Mouse (Mus musculus) frontal cortex, adult 2 months (tissue): ENCODE measurements at regions not wholly inside any gene's neighbourhood (a gene's known extent, or its start where the extent isn't known, plus 50 kb on each side); places are given as distances from the start of the nearest gene placed in this dataset.

Experiments
- DNase-seq, 2 experiments: peaks; one replicate each; pipeline ENCODE4 v3.0.0; 2022; ENCODE audit warnings: low spot score in 1 of 2; ENCODE audit errors: extremely low spot score in 1 of 2

GRCm38 (mm10) chrX:68146165-68146564 is 224.9 kb upstream of the 4933436I01Rik start:
- peak; percentile 2 to 16 for DNase-seq
